Mouse (Mus musculus) splenic B cell, adult 2 months (primary cell): ENCODE results near the gene Usp48.

Experiments
- DNase-seq: peaks from one replicate; pipeline ENCODE4 v3.0.0-alpha.2; 2011; ENCODE audit warnings: low read depth, low spot score
- H3K27me3 ChIP-seq: 2 replicates; pipeline ENCODE4 v1.6.1; 2012; ENCODE audit warnings: mild to moderate bottlenecking, low read length, moderate library complexity, mixed read lengths; ENCODE audit not compliant: control insufficient read depth, poor library complexity, insufficient read depth, severe bottlenecking
- H3K36me3 ChIP-seq: 2 replicates; pipeline ENCODE4 v1.6.1; 2012; ENCODE audit warnings: mild to moderate bottlenecking, low read length, moderate library complexity, mixed read lengths; ENCODE audit not compliant: control insufficient read depth, poor library complexity, insufficient read depth, severe bottlenecking

The Usp48 gene

GRCm38 (mm10) chr4:137661078-137661450, 67.5 kb downstream of the Usp48 start:
- H3K27me3 ChIP-seq, result no peaks in the 10 kb centered on the region; the same call in 1 of the 2 replicates
- peaks cover 3% of the 10 kb centered on the region; the same call in 1 of the 2 replicates for H3K36me3 ChIP-seq
- no peak for DNase-seq

- H3K36me3 ChIP-seq, result no peaks in the 10 kb centered on the region
- DNase-seq, result no peak
- no peaks in the 10 kb centered on the region; the same call in 1 of the 2 replicates for H3K27me3 ChIP-seq
These were observed 68.0 kb downstream of the Usp48 start for GRCm38 (mm10) chr4:137661547-137661946.

GRCm38 (mm10) chr4:137663491-137663890, 69.9 kb downstream of the Usp48 start:
- DNase-seq, result no peak
- Histone ChIP-seq H3K36me3 (no peaks in the 10 kb centered on the region), H3K27me3 (no peaks in the 10 kb centered on the region; the same call in 1 of the 2 replicates)

- no peaks in the 10 kb centered on the region; the same call in 1 of the 2 replicates for H3K27me3 ChIP-seq
- DNase-seq, result no peak
- H3K36me3 ChIP-seq, result no peaks in the 10 kb centered on the region
These were observed 71.0 kb downstream of the Usp48 start, which contains the start of gene Rap1gap for GRCm38 (mm10) chr4:137664433-137664979. Gene Rap1gap, plus strand, starts transcription at chr4:137664726.

- H3K27me3 ChIP-seq, result no peaks in the 10 kb centered on the region; the same call in 1 of the 2 replicates
- no peak for DNase-seq
- H3K36me3 ChIP-seq, result no peaks in the 10 kb centered on the region
These were observed 71.6 kb downstream of the Usp48 start for GRCm38 (mm10) chr4:137664980-137665675.

- H3K36me3 ChIP-seq, result no peaks in the 10 kb centered on the region
- H3K27me3 ChIP-seq, result no peaks in the 10 kb centered on the region; the same call in 1 of the 2 replicates
- no peak for DNase-seq
These were observed 72.2 kb downstream of the Usp48 start for GRCm38 (mm10) chr4:137665791-137666190.

- no peaks in the 10 kb centered on the region for H3K36me3 ChIP-seq
- H3K27me3 ChIP-seq, result no peaks in the 10 kb centered on the region; the same call in 1 of the 2 replicates
- no peak for DNase-seq
These were observed 72.9 kb downstream of the Usp48 start for GRCm38 (mm10) chr4:137666283-137666957.

- Histone ChIP-seq H3K27me3 (no peaks in the 10 kb centered on the region; the same call in 1 of the 2 replicates), H3K36me3 (no peaks in the 10 kb centered on the region)
- DNase-seq, result no peak
These were observed 73.4 kb downstream of the Usp48 start for GRCm38 (mm10) chr4:137666958-137667345.

- no peaks in the 10 kb centered on the region for H3K36me3 ChIP-seq
- DNase-seq, result no peak
These were observed 74.2 kb downstream of the Usp48 start for GRCm38 (mm10) chr4:137667747-137668146.

GRCm38 (mm10) chr4:137671711-137672500, 78.4 kb downstream of the Usp48 start:
- no peak for DNase-seq
- Histone ChIP-seq H3K36me3 (no peaks in the 10 kb centered on the region), H3K27me3 (no peaks in the 10 kb centered on the region)

More at GRCm38 (mm10) chr4:137667747-137668146, 74.2 kb downstream of the Usp48 start:
- H3K27me3 ChIP-seq, result no peaks in the 10 kb centered on the region; the same call in 1 of the 2 replicates

GRCm38 (mm10) chr4:137675566-137675965, 82.0 kb downstream of the Usp48 start:
- no peak for DNase-seq
- Histone ChIP-seq H3K27me3 (no peaks in the 10 kb centered on the region), H3K36me3 (no peaks in the 10 kb centered on the region)

- Histone ChIP-seq H3K27me3 (no peaks in the 10 kb centered on the region), H3K36me3 (no peaks in the 10 kb centered on the region)
- DNase-seq, result peak; percentile 73
These were observed 82.5 kb downstream of the Usp48 start for GRCm38 (mm10) chr4:137676057-137676456.

GRCm38 (mm10) chr4:137676700-137677484, 83.3 kb downstream of the Usp48 start:
- DNase-seq, result no peak
- peaks cover 3% of the 10 kb centered on the region; the same call in 1 of the 2 replicates for H3K27me3 ChIP-seq
- H3K36me3 ChIP-seq, result no peaks in the 10 kb centered on the region

GRCm38 (mm10) chr4:137677906-137678305, 84.4 kb downstream of the Usp48 start:
- Histone ChIP-seq H3K27me3 (peaks cover 3% of the 10 kb centered on the region; the same call in 1 of the 2 replicates), H3K36me3 (no peaks in the 10 kb centered on the region)
- no peak for DNase-seq
